Mouse (Mus musculus) hindbrain, embryonic 15.5 days (tissue): ENCODE measurements around the gene Morn1. TPM values are rescaled to one million over a fixed set of nuclear protein-coding genes. Genes with fewer than 3 reads are reported as not detected.

Source experiments
- ATAC-seq: fragments of 200-750 bp; cut with Nextera tagmentation; 2 replicates; pipeline ENCODE4 v1.8.0; 2017; ENCODE audit warnings: low read depth, moderate number of reproducible peaks, moderate TSS enrichment; ENCODE audit not compliant: low FRiP score
- H3K27ac ChIP-seq: fragments of 300-500 bp; sonication (generic); replicated peaks from 2 replicates; pipeline ENCODE4 v1.5.1; 2015; ENCODE audit warnings: mild to moderate bottlenecking, inconsistent platforms
- H3K27me3 ChIP-seq: fragments of 300-500 bp; sonication (generic); 2 replicates; pipeline ENCODE4 v1.6.1; 2015; ENCODE audit warnings: control low read depth, inconsistent platforms
- H3K36me3 ChIP-seq: fragments of 300-500 bp; sonication (generic); 2 replicates; pipeline ENCODE4 v1.6.1; 2015; ENCODE audit warnings: control low read depth, inconsistent platforms
- H3K4me1 ChIP-seq: fragments of 300-500 bp; sonication (generic); replicated peaks from 2 replicates; pipeline ENCODE4 v1.6.1; 2015; ENCODE audit warnings: control low read depth, inconsistent platforms
- H3K4me2 ChIP-seq: fragments of 300-500 bp; sonication (generic); 2 replicates; pipeline ENCODE4 v1.6.1; 2015; ENCODE audit warnings: moderate library complexity, mild to moderate bottlenecking, inconsistent platforms
- H3K4me3 ChIP-seq: fragments of 300-500 bp; sonication (generic); 2 replicates; pipeline ENCODE4 v1.5.1; 2015; ENCODE audit warnings: mild to moderate bottlenecking, inconsistent platforms
- H3K9ac ChIP-seq: fragments of 300-500 bp; sonication (generic); 2 replicates; pipeline ENCODE4 v1.6.1; 2015; ENCODE audit warnings: inconsistent platforms
- H3K9me3 ChIP-seq: fragments of 300-500 bp; sonication (generic); 2 replicates; pipeline ENCODE4 v1.6.1; 2016; ENCODE audit warnings: control low read depth, inconsistent platforms
- WGBS: fragments of 180-500 bp; shearing (Covaris S2); methylation state at CpG from one replicate; pipeline ENCODE4 v1.1.7; 2015; 5-methylcytosine and 5-hydroxymethylcytosine counted together
- polyA plus RNA-seq: library from polyadenylated mRNA; unstranded; fragments of >200 nt; fragmentation: Nextera tagmentation; extraction: Ambion mirVana; gene quantifications from 2 replicates; pipeline ENCODE4 v1.2.1, GENCODE M21; 2015

Morn1 gene
- polyA plus RNA-seq, 1 experiment from 2014 or later: 10.0 TPM

DNA sequence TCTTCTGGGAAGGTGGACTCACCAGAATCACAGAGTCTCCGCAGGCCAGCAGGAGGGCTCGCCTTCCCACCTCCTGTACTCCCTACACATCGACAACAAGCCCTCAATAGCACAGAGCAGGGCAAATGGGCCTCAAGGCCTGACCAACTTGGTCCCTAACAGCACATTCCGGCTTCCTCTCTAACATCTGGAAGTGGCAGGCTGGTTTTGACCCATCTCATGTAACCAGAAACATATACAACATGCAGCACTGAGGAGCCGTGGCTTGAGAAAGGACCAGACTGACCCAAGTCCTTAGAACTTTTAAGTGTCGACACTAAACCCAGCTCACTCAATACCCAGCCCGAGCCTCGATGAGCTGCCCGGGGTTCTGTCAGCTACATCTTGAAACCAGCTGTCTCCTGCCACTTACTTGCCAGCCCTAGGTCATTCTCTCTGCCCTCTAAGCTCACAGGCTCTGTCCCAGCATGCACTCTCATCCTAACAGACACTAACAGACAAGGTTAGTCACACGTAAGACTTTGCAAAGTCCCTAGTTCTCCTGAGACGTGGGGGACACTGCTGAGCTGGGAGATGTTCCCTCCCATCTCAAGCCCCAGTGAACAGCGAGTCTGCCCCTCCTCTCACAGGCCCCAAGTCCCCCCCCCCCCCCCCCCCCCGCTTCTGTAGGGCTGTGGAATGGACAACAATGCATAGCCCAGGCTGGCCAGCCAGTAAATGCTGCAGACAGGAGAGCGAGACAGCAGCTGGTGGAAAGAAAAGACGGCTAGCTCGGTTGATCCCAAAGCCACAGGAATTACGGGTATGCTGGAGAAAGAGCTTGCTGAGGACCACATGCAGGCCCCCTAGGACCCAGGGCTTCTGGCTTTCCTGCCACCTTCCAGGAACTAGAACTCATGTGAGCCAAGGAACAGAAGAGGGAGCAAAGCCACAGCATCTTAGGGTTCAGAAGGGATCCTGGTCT is 87.7 kb downstream of the Morn1 start:
- WGBS: 12% methylated on average over 16 of the region's 17 CpGs
- Histone ChIP-seq H3K27me3 (no peaks in the 10 kb centered on the region), H3K9ac (peak overlapping the region; percentile 5; the same call in 1 of the 2 replicates), H3K4me1 (peaks cover 87% of the 10 kb centered on the region), H3K9me3 (no peaks in the 10 kb centered on the region), H3K36me3 (no peaks in the 10 kb centered on the region), H3K4me2 (peak overlapping the region; percentile 35), H3K4me3 (no peak overlapping the region), H3K27ac (peak overlapping the region; percentile 80)
- peak; percentile 20; the same call in 1 of the 2 replicates for ATAC-seq

DNA sequence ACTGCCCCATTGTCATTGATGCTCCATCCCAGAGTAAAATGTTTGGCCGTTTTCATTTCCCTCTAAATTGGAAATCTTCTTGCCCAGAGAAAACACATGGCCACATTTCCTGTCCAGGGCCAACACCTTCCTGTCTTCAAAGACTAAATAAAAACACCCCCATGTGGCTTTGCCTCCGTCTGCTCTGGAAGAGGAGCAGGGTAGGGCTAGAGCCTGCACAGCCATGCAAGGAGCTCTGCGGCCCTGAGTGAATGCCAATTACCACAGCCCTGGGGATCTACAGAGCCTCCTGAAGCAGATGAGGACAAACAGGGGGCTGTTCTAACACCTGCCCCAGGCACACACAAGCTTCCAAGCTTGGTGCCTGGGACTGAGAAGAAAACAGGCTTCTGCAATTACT is 89.8 kb downstream of the Morn1 start:
- H3K9ac ChIP-seq: no peak overlapping the region
- H3K4me3 ChIP-seq: no peak overlapping the region
- no peak overlapping the region for H3K27ac ChIP-seq
- no peak overlapping the region for H3K4me2 ChIP-seq
- no peaks in the 10 kb centered on the region for H3K9me3 ChIP-seq
- ATAC-seq: no peak
- WGBS: 33% methylated on average over 3 of the region's 3 CpGs
- peaks cover 87% of the 10 kb centered on the region for H3K4me1 ChIP-seq
- no peaks in the 10 kb centered on the region for H3K36me3 ChIP-seq
- no peaks in the 10 kb centered on the region for H3K27me3 ChIP-seq

DNA sequence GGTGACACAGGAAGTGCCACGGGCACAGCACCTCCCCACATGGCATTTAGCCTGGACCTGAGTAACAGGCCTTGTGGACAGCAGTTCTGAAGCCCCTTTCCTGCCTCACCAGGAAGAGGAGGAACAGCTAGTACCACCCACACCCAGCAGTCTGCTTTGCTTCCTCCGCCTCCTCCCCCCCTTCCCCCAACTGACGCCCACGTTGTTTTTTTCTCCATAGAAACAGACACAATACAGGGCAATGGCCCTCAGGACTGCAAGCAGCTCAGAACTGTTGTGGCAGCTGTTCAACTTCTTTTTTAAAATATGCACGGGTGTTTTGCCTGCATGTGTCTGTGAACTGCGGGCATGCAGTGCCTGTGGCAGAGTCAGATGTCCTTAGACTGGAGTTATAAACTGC is 91.9 kb downstream of the Morn1 start:
- H3K9me3 ChIP-seq: no peaks in the 10 kb centered on the region
- ATAC-seq: peak; percentile 39; the same call in 1 of the 2 replicates
- peaks cover 72% of the 10 kb centered on the region for H3K4me1 ChIP-seq
- no peak overlapping the region for H3K4me3 ChIP-seq
- H3K36me3 ChIP-seq: no peaks in the 10 kb centered on the region
- WGBS: 3% methylated on average over 6 of the region's 6 CpGs
- peak overlapping the region; percentile 64 for H3K27ac ChIP-seq
- H3K4me2 ChIP-seq: peak overlapping the region; percentile 18
- no peak overlapping the region for H3K9ac ChIP-seq
- no peaks in the 10 kb centered on the region for H3K27me3 ChIP-seq

DNA sequence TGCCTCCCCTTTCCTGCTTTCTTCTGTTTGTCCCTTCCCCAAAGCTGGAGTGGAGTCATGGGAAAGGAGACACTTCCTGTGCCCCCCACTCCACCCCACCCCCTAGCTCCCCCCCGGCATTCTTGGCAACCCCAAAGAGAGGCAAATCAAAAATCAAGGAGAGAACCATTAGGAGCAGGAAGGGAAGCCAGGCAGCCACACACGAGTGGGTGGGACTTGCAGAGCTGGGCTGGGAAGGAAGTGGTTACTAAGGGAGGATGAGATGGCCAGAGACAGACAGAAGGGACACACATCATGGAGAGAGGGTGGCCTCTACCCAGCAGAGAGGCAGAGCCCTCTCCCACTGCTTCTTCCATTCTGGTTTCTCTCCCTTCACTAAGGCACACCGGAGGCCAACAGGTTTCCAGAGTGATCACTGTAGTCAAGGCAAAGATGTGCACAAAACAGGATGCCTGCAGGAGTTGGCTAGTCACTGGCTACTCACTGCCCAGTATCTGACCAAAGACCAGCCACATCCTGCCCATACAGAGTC is 92.7 kb downstream of the Morn1 start:
- ATAC-seq: peak; percentile 32; the same call in 1 of the 2 replicates
- H3K4me2 ChIP-seq: peak overlapping the region; percentile 18; the same call in 1 of the 2 replicates
- H3K27ac ChIP-seq: peak overlapping the region; percentile 64
- 22% methylated on average over 3 of the region's 3 CpGs for WGBS
- H3K36me3 ChIP-seq: no peaks in the 10 kb centered on the region
- H3K9ac ChIP-seq: no peak overlapping the region
- peaks cover 68% of the 10 kb centered on the region for H3K4me1 ChIP-seq
- no peaks in the 10 kb centered on the region for H3K27me3 ChIP-seq
- H3K4me3 ChIP-seq: no peak overlapping the region
- no peaks in the 10 kb centered on the region for H3K9me3 ChIP-seq

DNA sequence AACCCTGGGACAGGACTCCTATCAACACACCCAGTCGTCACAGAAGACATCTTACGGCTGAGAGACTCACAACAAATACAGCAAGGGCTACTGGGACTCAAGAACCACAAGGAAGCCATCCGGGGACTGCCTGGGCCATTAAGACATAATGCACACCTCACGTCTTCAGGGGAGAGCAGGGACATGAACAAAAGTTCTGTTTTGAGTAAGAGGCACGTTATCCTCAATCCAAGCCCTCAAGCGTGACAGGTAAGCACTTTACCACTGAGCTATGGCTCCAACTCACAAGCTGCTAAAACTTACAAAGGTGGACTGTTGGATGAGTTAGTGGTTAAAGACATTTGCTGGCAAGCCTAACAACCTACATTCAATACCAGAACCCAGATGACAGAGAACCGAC is 96.8 kb downstream of the Morn1 start:
- 84% methylated on average over 7 of the region's 7 CpGs for WGBS
- ATAC-seq: no peak
- H3K36me3 ChIP-seq: no peaks in the 10 kb centered on the region
- peaks cover 63% of the 10 kb centered on the region for H3K4me1 ChIP-seq
- H3K4me2 ChIP-seq: no peak overlapping the region
- H3K9me3 ChIP-seq: no peaks in the 10 kb centered on the region
- no peak overlapping the region for H3K9ac ChIP-seq
- no peak overlapping the region for H3K27ac ChIP-seq
- H3K27me3 ChIP-seq: no peaks in the 10 kb centered on the region
- H3K4me3 ChIP-seq: no peak overlapping the region

DNA sequence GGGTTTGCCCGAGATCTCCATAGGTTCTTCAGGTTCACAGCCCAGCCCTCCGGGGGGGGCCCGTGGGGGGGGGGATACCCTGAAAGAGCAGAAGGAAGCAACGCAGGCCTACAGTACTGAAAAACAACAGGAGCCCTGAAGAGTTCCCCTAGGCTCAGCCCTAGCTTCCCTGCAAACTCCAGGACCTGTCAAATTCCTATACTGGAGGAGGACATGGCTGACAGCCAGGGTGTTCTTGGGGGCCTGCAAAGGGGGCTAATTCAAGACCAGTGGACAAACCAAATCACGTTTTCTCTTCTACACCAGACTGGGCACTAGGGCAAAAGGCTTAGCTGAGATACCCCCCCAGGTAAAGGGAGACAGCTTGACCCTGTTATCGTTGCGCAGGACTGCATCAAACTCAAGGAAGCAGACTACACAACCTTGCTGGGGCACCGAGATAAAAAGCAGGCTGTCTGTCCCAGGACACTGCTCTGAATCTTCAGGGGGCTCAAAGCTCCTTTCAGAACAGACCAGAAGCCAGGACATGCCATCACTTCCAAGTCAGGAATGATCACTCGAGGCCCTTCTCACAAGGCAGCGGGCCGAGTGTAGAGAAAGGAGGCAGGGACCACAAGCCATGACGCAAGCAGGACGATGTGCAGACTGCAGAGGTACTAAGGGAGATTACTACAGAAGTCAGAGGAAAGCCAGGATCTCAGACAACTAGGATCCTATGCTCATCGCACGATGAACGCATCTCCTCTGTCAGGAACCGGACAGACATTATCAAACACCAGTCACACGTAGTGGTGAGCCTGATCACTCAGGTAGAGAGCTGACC is 98.1 kb downstream of the Morn1 start:
- Histone ChIP-seq H3K9me3 (no peaks in the 10 kb centered on the region), H3K27me3 (no peaks in the 10 kb centered on the region), H3K27ac (peak overlapping the region; percentile 11; the same call in 1 of the 2 replicates), H3K4me3 (no peak overlapping the region), H3K4me1 (peaks cover 63% of the 10 kb centered on the region), H3K4me2 (no peak overlapping the region), H3K36me3 (no peaks in the 10 kb centered on the region), H3K9ac (no peak overlapping the region)
- 72% methylated on average over 18 of the region's 18 CpGs for WGBS
- ATAC-seq: no peak

DNA sequence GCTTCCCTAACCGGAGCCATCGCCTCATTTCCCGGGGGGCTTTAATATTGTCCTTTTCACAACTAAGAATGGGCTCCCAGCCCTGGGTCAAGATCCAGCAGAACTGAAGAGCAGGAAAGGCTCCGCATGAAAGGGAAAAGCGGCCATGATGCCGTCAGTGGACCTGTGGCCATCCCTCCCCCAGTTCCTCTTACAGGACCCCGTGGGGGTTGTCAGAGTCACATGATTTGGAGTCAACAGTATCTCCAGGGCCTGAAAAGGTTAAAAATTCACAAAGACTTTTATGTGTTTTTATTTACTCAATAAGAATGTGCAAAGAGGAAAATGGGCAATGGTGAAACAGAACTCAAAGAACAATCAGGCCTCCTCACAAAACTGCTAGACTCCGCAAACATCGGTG is 99.5 kb downstream of the Morn1 start:
- H3K4me2 ChIP-seq: no peak overlapping the region
- H3K9me3 ChIP-seq: no peaks in the 10 kb centered on the region
- no peaks in the 10 kb centered on the region for H3K27me3 ChIP-seq
- WGBS: 92% methylated on average over 9 of the region's 9 CpGs
- H3K9ac ChIP-seq: no peak overlapping the region
- no peak for ATAC-seq
- H3K4me1 ChIP-seq: peaks cover 73% of the 10 kb centered on the region
- no peak overlapping the region for H3K27ac ChIP-seq
- H3K4me3 ChIP-seq: no peak overlapping the region
- H3K36me3 ChIP-seq: no peaks in the 10 kb centered on the region

DNA sequence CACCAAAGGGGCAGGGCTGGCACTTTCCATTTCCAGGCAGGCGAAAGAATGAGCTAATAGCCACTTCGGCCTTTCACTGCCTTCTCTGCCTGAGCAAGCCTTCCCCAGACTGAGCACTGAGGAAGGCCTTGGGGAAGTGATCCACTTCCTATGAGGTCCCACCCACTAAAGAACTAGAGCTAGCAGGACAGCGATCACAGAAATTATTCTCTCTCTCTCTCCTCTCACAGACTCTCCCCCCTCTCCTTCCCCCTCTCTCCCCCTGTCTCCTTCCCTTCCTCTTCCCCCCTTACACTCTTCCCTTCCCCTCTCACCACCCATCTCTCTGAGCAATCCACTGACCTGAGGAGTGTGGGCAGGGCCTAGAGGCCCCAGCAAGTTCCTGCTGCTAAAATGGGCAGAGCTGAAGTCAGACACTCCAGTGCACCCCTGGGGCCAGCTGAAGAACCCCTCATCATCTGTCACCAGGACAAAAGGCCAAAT is 100.9 kb downstream of the Morn1 start:
- no peak overlapping the region for H3K27ac ChIP-seq
- peaks cover 81% of the 10 kb centered on the region for H3K4me1 ChIP-seq
- 0 out of 2 replicates have a peak, but pooled peaks have one; percentile 9 for ATAC-seq

DNA sequence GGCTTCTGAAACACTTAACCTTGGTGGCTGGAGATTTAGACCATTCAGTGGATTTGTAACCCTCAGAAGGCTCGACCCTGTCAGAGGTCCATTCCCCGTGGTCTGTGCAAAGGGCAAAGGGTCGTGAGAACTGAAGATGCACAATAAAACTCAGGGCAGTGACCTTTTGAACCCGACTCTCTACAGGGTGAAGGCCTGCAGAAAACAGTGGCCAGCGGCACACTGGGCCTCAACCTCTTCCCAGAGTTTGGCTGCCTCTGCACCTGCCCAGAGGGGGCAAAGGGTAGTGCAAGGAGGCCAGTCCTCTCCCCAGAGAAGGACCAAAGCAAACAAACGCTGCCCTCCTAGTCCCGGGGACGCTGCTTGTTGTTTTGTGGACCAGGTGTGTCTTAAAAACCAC is 102.0 kb downstream of the Morn1 start:
- Histone ChIP-seq H3K4me3 (no peak overlapping the region), H3K9ac (no peak overlapping the region), H3K4me2 (no peak overlapping the region), H3K36me3 (no peaks in the 10 kb centered on the region), H3K27ac (no peak overlapping the region), H3K9me3 (no peaks in the 10 kb centered on the region), H3K4me1 (peaks cover 88% of the 10 kb centered on the region), H3K27me3 (no peaks in the 10 kb centered on the region)
- 6% methylated on average over 8 of the region's 8 CpGs for WGBS
- no peak for ATAC-seq

More for the DNA sequence above, 100.9 kb downstream of the Morn1 start:
- H3K27me3 ChIP-seq: no peaks in the 10 kb centered on the region
- H3K4me2 ChIP-seq: no peak overlapping the region
- H3K36me3 ChIP-seq: no peaks in the 10 kb centered on the region
- H3K4me3 ChIP-seq: no peak overlapping the region
- H3K9ac ChIP-seq: no peak overlapping the region
- WGBS: 29% methylated on average over 3 of the region's 3 CpGs
- no peaks in the 10 kb centered on the region for H3K9me3 ChIP-seq

DNA sequence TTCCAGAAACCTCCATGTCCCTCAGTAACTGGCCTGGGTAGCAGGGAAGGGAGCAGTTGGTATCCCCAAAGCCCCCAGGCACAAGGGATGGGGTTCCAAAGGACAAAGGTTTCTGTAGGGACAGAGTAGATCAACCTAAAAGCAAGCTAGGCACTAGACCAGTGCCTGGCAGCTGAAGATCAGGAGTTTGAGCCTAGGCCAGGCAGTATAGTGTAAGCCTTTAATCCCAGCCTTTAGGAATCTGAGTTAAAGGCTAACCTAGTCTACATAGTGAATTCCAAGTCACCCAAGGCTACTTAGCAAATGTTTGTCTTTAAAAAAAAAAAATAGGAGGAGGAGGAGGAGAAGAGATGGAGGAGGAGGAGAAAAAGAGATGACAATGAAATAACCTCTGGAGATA is 102.4 kb downstream of the Morn1 start:
- H3K36me3 ChIP-seq: no peaks in the 10 kb centered on the region
- H3K4me1 ChIP-seq: peaks cover 90% of the 10 kb centered on the region
- no peak for ATAC-seq
- no peak overlapping the region for H3K9ac ChIP-seq
- no peak overlapping the region for H3K27ac ChIP-seq
- H3K4me3 ChIP-seq: no peak overlapping the region
- H3K9me3 ChIP-seq: no peaks in the 10 kb centered on the region
- H3K4me2 ChIP-seq: no peak overlapping the region
- H3K27me3 ChIP-seq: no peaks in the 10 kb centered on the region

DNA sequence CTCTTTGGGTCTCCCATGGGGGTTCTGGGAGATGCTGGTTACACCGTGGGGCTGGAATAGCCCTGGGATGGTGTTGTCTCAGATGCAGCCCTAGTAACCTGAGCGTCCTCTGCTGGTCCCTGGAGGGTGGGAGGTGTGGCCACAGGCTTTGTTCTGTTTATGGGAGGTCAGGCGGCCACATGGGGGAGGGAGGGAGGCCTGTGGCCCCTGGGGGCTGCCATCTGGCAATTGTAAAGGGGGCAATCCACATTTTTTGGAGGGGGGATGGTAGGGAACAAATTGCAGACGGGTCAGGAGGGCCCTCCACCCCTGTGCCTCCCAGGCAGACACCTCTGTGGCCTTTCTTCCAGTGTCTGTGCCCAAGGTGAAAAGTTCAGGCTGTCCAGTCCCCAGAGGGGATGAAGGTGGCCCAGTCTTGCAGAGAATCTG is 103.3 kb downstream of the Morn1 start:
- no peak overlapping the region for H3K9ac ChIP-seq
- ATAC-seq: no peak

More for the DNA sequence above, 103.3 kb downstream of the Morn1 start:
- Histone ChIP-seq H3K4me1 (peaks cover 82% of the 10 kb centered on the region), H3K27ac (no peak overlapping the region), H3K27me3 (no peaks in the 10 kb centered on the region), H3K4me3 (no peak overlapping the region), H3K4me2 (no peak overlapping the region), H3K9me3 (no peaks in the 10 kb centered on the region), H3K36me3 (no peaks in the 10 kb centered on the region)
- 6% methylated on average over 4 of the region's 4 CpGs for WGBS
